Mouse (Mus musculus) neural tube, embryonic 13.5 days (tissue): ENCODE data around the gene Thbd. TPM values are rescaled to one million over a fixed set of nuclear protein-coding genes. Genes with fewer than 3 reads are reported as not detected.

ENCODE experiments used
- ATAC-seq: fragments of 200-750 bp; cut with Nextera tagmentation; 2 replicates; pipeline ENCODE4 v1.8.0; 2017; ENCODE audit warnings: low read depth, mild to moderate bottlenecking, moderate TSS enrichment, moderate library complexity
- H3K27ac ChIP-seq: fragments of 300-500 bp; sonication (generic); replicated peaks from 2 replicates; pipeline ENCODE4 v1.5.1; 2015; ENCODE audit warnings: moderate library complexity, mild to moderate bottlenecking, inconsistent platforms
- H3K27me3 ChIP-seq: fragments of 300-500 bp; sonication (generic); 2 replicates; pipeline ENCODE4 v1.6.1; 2015; ENCODE audit warnings: mild to moderate bottlenecking, inconsistent platforms
- H3K36me3 ChIP-seq: fragments of 300-500 bp; sonication (generic); 2 replicates; pipeline ENCODE4 v1.6.1; 2015; ENCODE audit warnings: mild to moderate bottlenecking, inconsistent platforms
- H3K4me1 ChIP-seq: fragments of 300-500 bp; sonication (generic); replicated peaks from 2 replicates; pipeline ENCODE4 v1.6.1; 2015; ENCODE audit warnings: inconsistent platforms
- H3K4me2 ChIP-seq: fragments of 300-500 bp; sonication (generic); 2 replicates; pipeline ENCODE4 v1.6.1; 2015; ENCODE audit warnings: inconsistent platforms, mild to moderate bottlenecking, moderate library complexity
- H3K4me3 ChIP-seq: fragments of 300-500 bp; sonication (generic); 2 replicates; pipeline ENCODE4 v1.5.1; 2015; ENCODE audit warnings: mild to moderate bottlenecking, inconsistent platforms
- H3K9ac ChIP-seq: fragments of 300-500 bp; sonication (generic); 2 replicates; pipeline ENCODE4 v1.6.1; 2015; ENCODE audit warnings: moderate library complexity, mild to moderate bottlenecking, inconsistent platforms
- H3K9me3 ChIP-seq: fragments of 300-500 bp; sonication (generic); 2 replicates; pipeline ENCODE4 v1.6.1; 2016; ENCODE audit warnings: inconsistent platforms
- WGBS: fragments of 180-500 bp; shearing (Covaris S2); methylation state at CpG from one replicate; pipeline ENCODE4 v1.1.7; 2015; 5-methylcytosine and 5-hydroxymethylcytosine counted together
- polyA plus RNA-seq: library from polyadenylated mRNA; unstranded; fragments of >200 nt; fragmentation: Nextera tagmentation; extraction: Ambion mirVana; gene quantifications from 2 replicates; pipeline ENCODE4 v1.2.1, GENCODE M21; 2015

Gene Thbd
- polyA plus RNA-seq, result 8.7 and 10.0 TPM in 2 replicates

- H3K4me2 ChIP-seq, result peak within 1 kb of the TSS; percentile 66
- H3K27ac ChIP-seq, result no peak within 1 kb of the TSS
- peak within 1 kb of the TSS; percentile 40 for H3K4me3 ChIP-seq
- peak; percentile 34 for ATAC-seq
- no peaks in the 10 kb centered on the region for H3K9me3 ChIP-seq
- 5% methylated on average over 35 of the region's 35 CpGs for WGBS
- H3K36me3 ChIP-seq, result no peaks in the 10 kb centered on the region
- H3K9ac ChIP-seq, result peak within 1 kb of the TSS; percentile 61
- H3K4me1 ChIP-seq, result peaks cover 29% of the 10 kb centered on the region
- peaks cover 56% of the 10 kb centered on the region for H3K27me3 ChIP-seq
These were observed at the start of gene Thbd for GRCm38 (mm10) chr2:148407870-148408760. Gene Thbd (minus strand): TSS chr2:148408188.

- ATAC-seq, result no peak
- Histone ChIP-seq H3K9ac (no peak overlapping the region), H3K27ac (no peak overlapping the region), H3K36me3 (no peaks in the 10 kb centered on the region), H3K4me2 (no peak overlapping the region), H3K27me3 (no peaks in the 10 kb centered on the region), H3K4me1 (no peaks in the 10 kb centered on the region), H3K9me3 (no peaks in the 10 kb centered on the region), H3K4me3 (no peak overlapping the region)
These were observed 47.4 kb upstream of the Thbd start for GRCm38 (mm10) chr2:148455341-148455740.

GRCm38 (mm10) chr2:148454014-148454542, 46.1 kb upstream of the Thbd start:
- Histone ChIP-seq H3K4me2 (no peak overlapping the region), H3K27me3 (no peaks in the 10 kb centered on the region), H3K4me1 (no peaks in the 10 kb centered on the region), H3K36me3 (no peaks in the 10 kb centered on the region), H3K9ac (no peak overlapping the region), H3K4me3 (no peak overlapping the region), H3K9me3 (no peaks in the 10 kb centered on the region), H3K27ac (no peak overlapping the region)
- 88% methylated on average over 4 of the region's 4 CpGs for WGBS
- ATAC-seq, result no peak

- Histone ChIP-seq H3K4me2 (no peak overlapping the region), H3K4me3 (no peak overlapping the region), H3K27ac (no peak overlapping the region), H3K27me3 (no peaks in the 10 kb centered on the region), H3K9ac (no peak overlapping the region), H3K4me1 (no peaks in the 10 kb centered on the region), H3K36me3 (no peaks in the 10 kb centered on the region), H3K9me3 (no peaks in the 10 kb centered on the region)
- ATAC-seq, result no peak
- WGBS, result 93% methylated on average over 3 of the region's 3 CpGs
These were observed 45.1 kb upstream of the Thbd start for GRCm38 (mm10) chr2:148453061-148453460.

- Histone ChIP-seq H3K9ac (no peak overlapping the region), H3K27ac (no peak overlapping the region), H3K36me3 (no peaks in the 10 kb centered on the region), H3K9me3 (no peaks in the 10 kb centered on the region), H3K4me1 (no peaks in the 10 kb centered on the region), H3K4me3 (no peak overlapping the region), H3K4me2 (no peak overlapping the region), H3K27me3 (no peaks in the 10 kb centered on the region)
- ATAC-seq, result no peak
- 81% methylated on average over 5 of the region's 5 CpGs for WGBS
These were observed 43.5 kb upstream of the Thbd start for GRCm38 (mm10) chr2:148451498-148451897.

GRCm38 (mm10) chr2:148450616-148451015, 42.6 kb upstream of the Thbd start:
- no peak for ATAC-seq
- Histone ChIP-seq H3K9ac (no peak overlapping the region), H3K27ac (no peak overlapping the region), H3K9me3 (no peaks in the 10 kb centered on the region), H3K4me1 (no peaks in the 10 kb centered on the region), H3K4me3 (no peak overlapping the region), H3K4me2 (no peak overlapping the region), H3K36me3 (no peaks in the 10 kb centered on the region), H3K27me3 (no peaks in the 10 kb centered on the region)
- WGBS, result 86% methylated on average over 5 of the region's 5 CpGs

GRCm38 (mm10) chr2:148449659-148450058, 41.7 kb upstream of the Thbd start:
- no peak for ATAC-seq
- no peak overlapping the region for H3K4me2 ChIP-seq
- H3K9ac ChIP-seq, result no peak overlapping the region
- no peaks in the 10 kb centered on the region for H3K27me3 ChIP-seq
- H3K4me3 ChIP-seq, result no peak overlapping the region
- no peak overlapping the region for H3K27ac ChIP-seq
- WGBS, result 91% methylated on average over 1 of the region's 1 CpGs
- H3K9me3 ChIP-seq, result no peaks in the 10 kb centered on the region
- H3K4me1 ChIP-seq, result no peaks in the 10 kb centered on the region
- no peaks in the 10 kb centered on the region for H3K36me3 ChIP-seq

GRCm38 (mm10) chr2:148446446-148446845, 38.5 kb upstream of the Thbd start:
- H3K9ac ChIP-seq, result no peak overlapping the region
- no peak overlapping the region for H3K4me2 ChIP-seq
- no peak overlapping the region for H3K27ac ChIP-seq
- no peak for ATAC-seq
- H3K9me3 ChIP-seq, result no peaks in the 10 kb centered on the region
- 81% methylated on average over 3 of the region's 3 CpGs for WGBS
- no peaks in the 10 kb centered on the region for H3K27me3 ChIP-seq
- no peaks in the 10 kb centered on the region for H3K4me1 ChIP-seq
- no peaks in the 10 kb centered on the region for H3K36me3 ChIP-seq
- no peak overlapping the region for H3K4me3 ChIP-seq

- no peak overlapping the region for H3K9ac ChIP-seq
- 96% methylated on average over 1 of the region's 1 CpGs for WGBS
- no peak overlapping the region for H3K4me2 ChIP-seq
- no peak overlapping the region for H3K27ac ChIP-seq
- no peaks in the 10 kb centered on the region for H3K36me3 ChIP-seq
- no peaks in the 10 kb centered on the region for H3K9me3 ChIP-seq
- H3K27me3 ChIP-seq, result no peaks in the 10 kb centered on the region
- H3K4me3 ChIP-seq, result no peak overlapping the region
- no peaks in the 10 kb centered on the region for H3K4me1 ChIP-seq
- ATAC-seq, result no peak
These were observed 37.6 kb upstream of the Thbd start for GRCm38 (mm10) chr2:148445616-148446015.

- Histone ChIP-seq H3K4me2 (no peak overlapping the region), H3K27me3 (no peaks in the 10 kb centered on the region), H3K4me1 (no peaks in the 10 kb centered on the region), H3K9me3 (no peaks in the 10 kb centered on the region), H3K36me3 (no peaks in the 10 kb centered on the region), H3K9ac (no peak overlapping the region), H3K27ac (no peak overlapping the region), H3K4me3 (no peak overlapping the region)
- ATAC-seq, result no peak
- WGBS, result 82% methylated on average over 1 of the region's 1 CpGs
These were observed 36.5 kb upstream of the Thbd start for GRCm38 (mm10) chr2:148444472-148444871.

GRCm38 (mm10) chr2:148443249-148443958, 35.4 kb upstream of the Thbd start, which contains the start of gene Cd93:
Gene Cd93 (minus strand): TSS chr2:148443563.
- Histone ChIP-seq H3K9ac (peak within 1 kb of the TSS; percentile 41; the same call in 1 of the 2 replicates), H3K4me3 (peak within 1 kb of the TSS; percentile 21), H3K36me3 (no peaks in the 10 kb centered on the region), H3K27ac (peak within 1 kb of the TSS; percentile 68), H3K4me1 (no peaks in the 10 kb centered on the region), H3K9me3 (no peaks in the 10 kb centered on the region), H3K27me3 (no peaks in the 10 kb centered on the region), H3K4me2 (peak within 1 kb of the TSS; percentile 24; the same call in 1 of the 2 replicates)
- 67% methylated on average over 13 of the region's 13 CpGs for WGBS
- ATAC-seq, result no peak

- Histone ChIP-seq H3K27me3 (no peaks in the 10 kb centered on the region), H3K4me3 (peak overlapping the region; percentile 21), H3K27ac (peak overlapping the region; percentile 68), H3K9me3 (no peaks in the 10 kb centered on the region), H3K36me3 (no peaks in the 10 kb centered on the region), H3K9ac (peak overlapping the region; percentile 41; the same call in 1 of the 2 replicates), H3K4me2 (peak overlapping the region; percentile 24; the same call in 1 of the 2 replicates), H3K4me1 (no peaks in the 10 kb centered on the region)
- no peak for ATAC-seq
- WGBS, result 87% methylated on average over 4 of the region's 4 CpGs
These were observed 34.7 kb upstream of the Thbd start for GRCm38 (mm10) chr2:148442710-148443109.
